Mouse (Mus musculus): ENCODE results near the gene Tmigd3. TPM values are rescaled to one million over a fixed set of nuclear protein-coding genes. Genes with fewer than 3 reads are reported as not detected.
"Not testable (repeated sequence)": the region's sequence is repeated elsewhere in the genome, so short reads cannot be mapped to it uniquely, and the experiment has no call there.

Gene Tmigd3
- total RNA-seq, 2 experiments from 2014 or later: 0.41 TPM; not detected in 1

DNA sequence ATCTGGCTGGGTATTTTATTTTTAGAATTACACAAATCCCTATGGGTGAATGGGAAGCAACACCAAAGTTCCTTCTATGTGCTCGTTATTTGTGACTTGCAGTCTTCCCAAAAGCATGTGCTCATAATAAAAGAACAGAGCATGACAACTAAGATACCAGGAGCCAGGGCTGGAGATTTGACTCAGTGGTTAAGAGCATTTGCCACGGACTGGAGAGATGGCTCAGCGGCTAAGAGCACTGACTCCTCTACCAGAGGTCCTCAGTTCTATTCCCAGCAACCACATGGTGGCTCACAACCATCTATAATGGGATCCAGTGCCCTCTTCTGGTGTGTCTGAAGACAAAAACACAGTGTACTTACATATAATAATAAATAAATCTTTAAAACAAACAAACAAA is 26.1 kb downstream of the Tmigd3 start:
- intact Hi-C loops (cut with DNase I): loop anchor here (5.0 to 10.0 kb wide), 2 partner anchors 92 to 210 kb away; partner anchors contain the start of genes Ddx20 and Rap1a
- no peak for DNase-seq (ENCODE audit: extremely low spot score in 1 of 2, low spot score in 2 of 2)

DNA sequence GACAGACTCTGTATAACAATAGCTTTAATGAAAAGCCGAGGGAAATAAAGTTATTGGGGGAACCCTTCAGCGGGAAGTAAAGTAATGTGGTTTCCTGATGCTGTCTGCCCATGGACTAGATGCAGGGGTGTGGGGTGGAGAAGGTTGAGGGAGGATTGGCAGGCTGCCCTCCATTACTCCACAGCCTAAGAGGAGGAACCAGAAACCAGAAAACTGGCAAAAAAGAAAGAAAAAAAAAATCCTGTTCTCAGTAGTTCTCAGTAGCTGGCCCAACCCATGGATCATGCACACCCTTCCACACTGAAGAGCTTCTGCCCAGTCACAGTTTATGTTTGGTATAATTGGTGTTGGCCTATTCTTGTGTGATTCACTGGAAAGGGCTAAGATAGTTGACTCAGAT is 27.6 kb downstream of the Tmigd3 start:
- intact Hi-C loops (cut with DNase I): loop anchor here (5.0 to 10.0 kb wide), 2 partner anchors 94 to 211 kb away; partner anchors contain the start of genes Ddx20 and Rap1a
- peak in 1 of 2 experiments; percentile 53 for DNase-seq (ENCODE audit: extremely low spot score in 1 of 2, low spot score in 2 of 2)

GRCm38 (mm10) chr3:105898861-105899260 is 28.2 kb downstream of the Tmigd3 start:
- intact Hi-C loops (cut with DNase I): loop anchor here (5.0 to 10.0 kb wide), 2 partner anchors 94 to 212 kb away; partner anchors contain the start of genes Ddx20 and Rap1a
- no peak for DNase-seq (ENCODE audit: extremely low spot score in 1 of 2, low spot score in 2 of 2)

- DNase-seq (ENCODE audit: extremely low spot score in 1 of 2, low spot score in 2 of 2): peak; percentile 72 to 82
- intact Hi-C loops (cut with DNase I): loop anchor here (5.0 to 10.0 kb wide), 3 partner anchors 95 to 227 kb away; partner anchors contain the start of genes Ddx20 and Rap1a
Measured at GRCm38 (mm10) chr3:105899394-105900147, 28.9 kb downstream of the Tmigd3 start.

DNA sequence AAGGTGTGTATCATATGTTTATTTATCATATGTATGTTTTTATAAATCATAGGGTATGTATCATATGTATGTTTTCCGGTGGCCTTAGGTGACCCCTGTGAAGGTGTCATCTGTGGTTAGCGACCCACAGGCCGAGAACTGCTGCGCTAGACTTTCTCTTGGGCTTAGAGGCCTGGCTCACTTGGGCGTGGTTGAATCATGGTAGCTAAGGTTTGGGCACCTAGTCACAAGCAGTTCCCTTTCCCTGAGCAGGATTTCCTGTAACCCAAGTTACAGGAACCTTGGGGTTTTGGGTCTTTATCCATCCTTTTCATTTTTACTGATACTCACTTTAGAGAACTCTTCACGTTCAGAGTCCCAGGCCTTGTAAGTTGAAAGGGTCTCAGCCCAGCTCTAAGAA is 29.6 kb downstream of the Tmigd3 start:
- intact Hi-C loops (cut with DNase I): loop anchor here (5.0 kb wide), 1 partner anchor 228 kb away; no protein-coding TSS in a partner anchor
- DNase-seq (ENCODE audit: extremely low spot score in 1 of 2, low spot score in 2 of 2): no peak

- DNase-seq (ENCODE audit: extremely low spot score in 1 of 2, low spot score in 2 of 2): no peak
- intact Hi-C loops (cut with DNase I): loop anchor here (5.0 kb wide), 1 partner anchor 228 kb away; no protein-coding TSS in a partner anchor
Measured at GRCm38 (mm10) chr3:105900716-105901115, 30.0 kb downstream of the Tmigd3 start.

DNA sequence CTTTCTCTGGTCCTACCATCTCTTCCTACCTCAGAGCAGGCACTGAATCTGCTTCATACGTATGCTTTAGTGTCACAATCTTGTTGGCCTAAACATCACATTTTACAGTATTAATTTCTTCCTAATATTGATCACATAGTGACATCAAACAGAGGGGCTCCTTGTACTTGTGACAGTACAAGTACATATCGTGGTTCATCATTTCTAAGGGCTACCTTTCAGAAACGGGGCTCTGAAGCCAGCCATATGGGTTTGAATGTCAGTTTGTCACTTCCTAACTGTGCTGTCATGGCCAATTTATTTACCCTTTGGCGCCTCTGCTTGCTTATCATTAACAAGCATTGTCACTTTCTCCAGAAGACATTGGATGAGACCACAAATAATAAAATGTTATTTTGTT is 30.8 kb downstream of the Tmigd3 start:
- DNase-seq (ENCODE audit: extremely low spot score in 1 of 2, low spot score in 2 of 2): no peak
- intact Hi-C loops (cut with DNase I): loop anchor here (5.0 kb wide), 1 partner anchor 229 kb away; no protein-coding TSS in a partner anchor

- intact Hi-C loops (cut with DNase I): loop anchor here (5.0 kb wide), 1 partner anchor 232 kb away; no protein-coding TSS in a partner anchor
- no peak for DNase-seq (ENCODE audit: extremely low spot score in 1 of 2, low spot score in 2 of 2)
Measured at GRCm38 (mm10) chr3:105904213-105904612, 33.5 kb downstream of the Tmigd3 start.

DNA sequence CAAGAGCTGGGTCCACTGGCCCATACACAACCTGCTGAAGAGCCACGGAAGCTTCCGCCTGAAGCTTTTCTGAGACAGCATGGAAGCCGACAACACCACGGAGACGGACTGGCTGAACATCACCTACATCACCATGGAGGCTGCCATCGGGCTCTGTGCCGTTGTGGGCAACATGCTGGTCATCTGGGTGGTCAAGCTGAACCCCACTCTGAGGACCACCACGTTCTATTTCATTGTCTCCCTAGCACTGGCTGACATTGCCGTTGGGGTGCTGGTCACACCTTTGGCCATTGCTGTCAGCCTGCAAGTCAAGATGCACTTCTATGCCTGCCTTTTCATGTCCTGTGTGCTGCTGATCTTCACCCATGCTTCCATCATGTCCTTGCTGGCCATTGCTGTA is 34.0 kb downstream of the Tmigd3 start:
- no peak for DNase-seq (ENCODE audit: extremely low spot score in 1 of 2, low spot score in 2 of 2)
- intact Hi-C loops (cut with DNase I): loop anchor here (5.0 kb wide), 1 partner anchor 232 kb away; no protein-coding TSS in a partner anchor

DNA sequence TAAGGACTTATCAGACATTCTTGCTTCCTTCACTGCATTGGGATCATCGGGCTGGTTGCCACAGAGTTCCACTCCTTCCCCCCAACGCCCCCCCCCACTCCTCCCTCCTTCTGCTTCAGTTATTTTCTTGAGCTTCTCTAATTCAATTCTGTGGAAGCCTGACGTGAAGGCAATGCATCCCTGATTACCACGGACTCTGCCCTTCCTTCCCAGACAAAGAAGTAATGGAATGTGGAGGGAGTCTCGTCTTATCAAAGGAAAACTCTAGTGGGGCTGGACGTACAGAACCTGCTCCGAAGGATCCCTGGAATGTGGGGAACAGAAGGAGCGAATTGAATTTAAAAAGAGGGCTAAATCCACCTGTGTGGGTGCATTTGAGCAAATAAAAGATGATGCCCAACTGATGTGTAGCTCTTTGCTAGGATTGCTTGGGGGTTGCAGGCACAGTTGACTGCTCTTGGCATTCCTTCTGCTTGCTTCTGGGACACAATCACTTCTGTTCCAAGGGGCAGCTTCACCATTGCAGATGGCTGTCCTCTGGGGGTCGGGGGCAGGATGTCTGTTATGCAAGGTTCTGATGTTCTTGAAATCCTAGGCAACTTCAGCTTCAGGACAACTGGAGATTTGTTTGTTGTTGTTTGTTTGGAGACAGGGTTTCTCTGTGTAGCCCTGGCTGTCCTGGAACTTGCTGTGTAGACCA is 37.4 kb downstream of the Tmigd3 start:
- intact Hi-C loops (cut with DNase I): no loop called here
- DNase-seq (ENCODE audit: extremely low spot score in 1 of 2, low spot score in 2 of 2): no peak

GRCm38 (mm10) chr3:105908976-105909375 is 38.3 kb downstream of the Tmigd3 start:
- intact Hi-C loops (cut with DNase I): no loop called here
- DNase-seq (ENCODE audit: extremely low spot score in 1 of 2, low spot score in 2 of 2): no peak

GRCm38 (mm10) chr3:105910519-105911190 is 40.0 kb downstream of the Tmigd3 start:
- DNase-seq (ENCODE audit: extremely low spot score in 1 of 2, low spot score in 2 of 2): no peak
- intact Hi-C loops (cut with DNase I): no loop called here

DNA sequence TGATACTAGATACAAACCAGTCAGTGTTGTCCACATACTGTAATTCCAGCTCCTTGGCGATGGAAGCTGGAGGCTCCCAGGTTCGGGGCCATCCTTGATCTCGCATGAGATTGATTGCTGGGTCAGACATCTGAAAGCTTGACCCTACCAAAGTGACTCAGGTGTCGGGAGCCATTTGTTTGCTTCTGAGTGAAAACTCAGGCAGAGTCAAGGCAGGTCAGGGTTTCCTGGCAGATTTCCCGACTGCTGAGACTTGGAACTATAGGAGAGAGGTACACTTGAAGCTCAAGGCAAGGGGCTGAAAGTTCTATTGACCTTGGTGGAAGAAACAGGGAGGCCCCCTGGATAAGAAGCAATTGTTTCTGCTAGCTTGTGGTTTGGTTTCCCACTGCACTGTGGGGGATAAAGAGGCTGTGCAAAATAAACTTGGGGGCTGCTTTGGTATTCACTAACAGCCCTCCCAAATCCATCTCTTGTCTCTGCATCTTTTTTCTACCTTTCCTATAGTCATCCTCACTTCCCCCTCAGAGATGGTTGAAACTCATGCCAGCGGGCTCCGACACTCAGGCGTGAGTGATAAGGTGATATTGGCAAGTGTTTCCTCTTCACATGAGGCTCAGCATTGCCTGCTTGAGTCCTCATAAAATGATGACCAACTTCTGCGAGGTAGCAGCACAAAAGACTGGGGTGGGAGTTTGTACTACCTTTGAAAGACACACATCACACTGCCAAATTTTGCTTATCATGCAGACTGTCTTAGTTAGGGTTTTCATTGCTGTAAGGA is 41.6 kb downstream of the Tmigd3 start:
- intact Hi-C loops (cut with DNase I): no loop called here
- no peak for DNase-seq (ENCODE audit: extremely low spot score in 1 of 2, low spot score in 2 of 2)

DNA sequence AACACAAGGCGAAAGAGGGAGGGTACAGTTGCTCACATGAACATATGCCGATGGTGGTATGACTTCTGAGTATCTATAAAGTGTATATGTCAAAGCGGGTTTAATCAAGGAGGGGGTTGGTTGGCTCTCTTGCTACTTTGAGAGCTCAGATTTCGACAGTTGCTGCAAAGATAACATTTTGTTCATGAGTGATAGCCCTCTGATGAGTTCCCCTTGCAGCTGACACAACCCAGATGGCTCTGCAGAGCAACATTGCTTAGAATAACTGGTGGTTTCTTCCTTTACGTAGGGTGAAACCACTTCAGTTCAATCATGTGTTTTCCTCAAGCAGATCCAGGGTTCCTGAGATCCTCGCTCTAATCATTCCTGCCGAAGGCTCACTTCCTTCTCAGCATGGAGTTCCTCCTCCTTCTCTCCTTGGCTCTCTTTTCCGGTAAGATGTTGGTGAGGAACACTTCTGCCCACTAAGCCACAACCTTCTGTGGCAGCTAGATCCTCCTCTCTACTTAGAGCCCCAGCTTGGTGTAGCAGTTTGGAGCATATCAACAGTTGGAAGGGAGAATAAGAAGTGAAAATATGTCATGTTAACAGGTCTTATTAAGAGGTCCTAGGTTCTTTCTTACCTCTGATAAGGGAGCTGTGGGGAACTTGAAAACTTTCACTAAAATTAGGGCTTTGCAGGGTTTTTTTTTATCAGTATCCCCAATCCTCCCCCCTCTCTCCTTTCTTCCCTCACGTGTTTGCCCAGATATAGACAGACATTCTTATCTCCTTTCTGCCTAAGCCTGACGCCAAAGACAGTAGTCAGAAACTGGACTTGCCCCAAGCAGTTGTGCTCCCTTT is 43.4 kb downstream of the Tmigd3 start:
- DNase-seq (ENCODE audit: extremely low spot score in 1 of 2, low spot score in 2 of 2): no peak
- intact Hi-C loops (cut with DNase I): no loop called here

- intact Hi-C loops (cut with DNase I): no loop called here
- no peak for DNase-seq (ENCODE audit: extremely low spot score in 1 of 2, low spot score in 2 of 2)
Measured at GRCm38 (mm10) chr3:105915281-105915680, 44.6 kb downstream of the Tmigd3 start.

DNA sequence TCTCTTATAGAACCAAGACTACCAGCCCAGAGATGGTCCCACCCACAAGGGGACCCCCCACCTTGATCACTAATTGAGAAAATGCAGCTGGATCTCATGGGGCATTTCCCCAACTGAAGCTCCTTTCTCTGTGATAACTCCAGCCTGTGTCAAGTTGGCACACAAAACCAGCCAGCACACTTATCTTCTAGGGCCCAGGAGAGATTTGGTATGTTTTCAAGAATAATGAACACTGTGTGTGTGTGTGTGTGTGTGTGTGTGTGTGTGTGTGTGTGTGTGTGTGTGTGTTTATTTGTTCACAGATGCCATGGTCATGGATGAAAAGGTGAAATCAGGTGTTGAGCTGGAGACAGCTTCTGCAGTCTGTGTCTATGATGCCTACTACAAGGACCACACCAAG is 45.8 kb downstream of the Tmigd3 start:
- DNase-seq (ENCODE audit: extremely low spot score in 1 of 2, low spot score in 2 of 2); intact Hi-C loops (cut with DNase I): not testable (repeated sequence)

DNA sequence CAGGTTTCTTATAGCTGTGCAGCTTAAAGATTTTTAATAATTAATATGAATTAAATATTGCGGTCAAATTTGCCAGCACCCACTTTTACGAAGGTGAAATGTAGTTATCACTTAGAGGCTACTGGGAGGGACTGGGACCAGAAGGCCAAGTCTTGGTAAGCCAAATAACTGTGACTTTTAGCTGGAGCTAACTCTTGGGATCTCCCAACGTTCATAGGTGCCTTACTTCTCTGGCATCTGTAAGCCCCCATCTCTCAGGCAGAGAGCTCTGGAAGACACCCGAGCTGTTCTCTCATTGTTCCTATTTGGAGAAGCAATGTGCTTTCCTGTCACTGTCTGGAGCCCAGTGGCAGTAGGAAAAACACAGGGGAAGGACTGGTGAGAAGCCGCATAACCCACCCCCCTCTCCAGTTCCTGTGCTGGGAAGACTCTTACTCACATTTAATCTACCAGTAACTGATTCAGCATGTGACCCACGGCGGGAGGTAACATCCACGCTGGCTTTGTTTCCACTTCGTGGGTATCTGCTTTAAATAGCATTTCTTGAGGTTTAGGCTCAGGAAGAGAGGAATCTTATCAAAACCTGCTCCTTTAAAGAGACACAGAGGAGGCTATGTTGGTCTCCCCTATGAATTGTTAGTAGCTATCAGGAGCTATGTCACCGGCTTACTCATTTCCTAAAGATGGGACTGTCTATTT is 47.1 kb downstream of the Tmigd3 start:
- intact Hi-C loops (cut with DNase I): no loop called here
- no peak for DNase-seq (ENCODE audit: extremely low spot score in 1 of 2, low spot score in 2 of 2)
